Mouse (Mus musculus): ENCODE data around the gene Nfe2l2.

DNA sequence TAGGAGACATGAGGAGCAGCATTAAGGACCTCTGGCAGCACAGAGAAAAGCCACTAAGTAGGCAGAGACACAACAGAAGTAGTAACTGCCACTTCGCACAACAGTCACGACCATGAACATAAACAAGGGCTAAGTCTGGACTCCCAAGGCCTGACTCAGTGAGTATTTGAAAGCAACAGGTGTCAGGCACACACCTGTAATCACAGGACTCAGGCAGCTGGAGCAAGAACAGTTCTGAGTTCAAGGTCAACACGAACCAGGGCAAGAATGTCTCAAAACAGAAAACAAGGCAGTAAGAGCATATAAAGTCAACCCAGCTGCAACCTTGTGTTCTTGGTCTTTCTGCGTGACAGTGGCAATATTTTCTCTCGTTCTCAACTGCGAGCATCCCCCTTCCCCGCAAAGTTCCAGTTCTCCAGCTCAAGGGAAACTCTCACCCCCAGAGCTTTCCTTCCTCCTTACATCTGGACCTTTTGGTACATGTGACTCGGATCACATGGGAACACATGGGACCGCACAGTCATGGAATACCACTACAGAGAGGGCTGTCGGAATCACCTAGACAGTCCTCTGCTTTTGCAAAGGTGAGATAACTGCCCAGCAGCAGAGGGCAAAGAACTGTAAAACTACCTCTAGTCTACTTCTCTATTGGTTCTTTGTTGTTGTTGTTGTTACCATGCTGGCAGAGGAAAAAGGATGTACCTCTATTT, 17.2 kb downstream of the Nfe2l2 start:
- no peak for TF ChIP-seq CTCF (IDR thresholded peaks at IDR 0.05; ENCODE audit: borderline replicate concordance, insufficient read depth, low read length)
- TF ChIP-seq POLR2A (IDR thresholded peaks at IDR 0.05; ENCODE audit: low read depth, low read length): no peak
